Mouse (Mus musculus): ENCODE data around the gene Cep126.

Gene Cep126

DNA sequence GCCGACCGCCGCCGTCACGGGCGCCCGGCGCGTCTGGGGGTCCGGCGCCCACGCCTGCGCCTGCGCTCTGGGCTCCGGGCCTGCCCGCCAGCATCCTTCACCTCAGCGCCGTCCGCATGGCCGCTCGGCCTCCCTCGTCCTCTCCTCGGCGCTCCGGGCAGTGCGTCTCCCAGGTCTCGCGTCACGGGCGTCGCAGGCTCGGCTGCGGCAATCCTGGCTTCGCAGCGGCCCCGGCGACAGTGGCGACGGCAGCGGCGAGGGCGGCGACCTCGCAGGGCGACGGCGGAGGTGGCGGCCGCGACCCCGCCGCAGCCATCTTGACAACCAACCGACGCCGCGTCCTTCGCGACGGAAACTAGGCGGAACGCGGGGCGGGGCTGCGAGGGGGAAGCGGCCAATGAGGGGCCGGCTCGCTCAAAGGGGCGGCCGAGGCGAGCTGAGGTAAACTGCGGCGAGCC, at the start of gene Cep126:
Gene Cep126 (minus strand): TSS at position 178 of the 458 bp plus-strand sequence.
- peak; percentile 69 to 79 for DNase-seq (ENCODE audit: low spot score in 2 of 2)

DNA sequence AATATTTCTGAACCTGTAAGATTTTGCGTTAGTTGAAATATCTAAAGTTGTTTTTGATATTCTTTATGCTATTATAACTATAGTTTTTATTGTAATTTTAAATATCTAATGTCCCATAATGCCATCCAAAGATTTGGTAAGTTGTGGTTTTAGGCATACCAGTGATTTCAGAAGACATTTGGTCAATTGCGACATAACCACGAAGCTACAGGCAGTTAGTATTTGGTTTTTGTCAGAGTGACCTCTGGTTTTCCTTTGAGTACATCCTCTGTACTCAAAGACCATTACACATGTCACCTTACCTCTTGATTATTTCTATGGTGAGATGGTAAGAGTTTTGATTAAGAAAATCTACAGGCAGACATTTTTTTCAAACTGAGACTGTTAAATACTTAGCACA, 45.5 kb upstream of the Cep126 start:
- DNase-seq (ENCODE audit: low spot score in 2 of 2), result no peak

DNA sequence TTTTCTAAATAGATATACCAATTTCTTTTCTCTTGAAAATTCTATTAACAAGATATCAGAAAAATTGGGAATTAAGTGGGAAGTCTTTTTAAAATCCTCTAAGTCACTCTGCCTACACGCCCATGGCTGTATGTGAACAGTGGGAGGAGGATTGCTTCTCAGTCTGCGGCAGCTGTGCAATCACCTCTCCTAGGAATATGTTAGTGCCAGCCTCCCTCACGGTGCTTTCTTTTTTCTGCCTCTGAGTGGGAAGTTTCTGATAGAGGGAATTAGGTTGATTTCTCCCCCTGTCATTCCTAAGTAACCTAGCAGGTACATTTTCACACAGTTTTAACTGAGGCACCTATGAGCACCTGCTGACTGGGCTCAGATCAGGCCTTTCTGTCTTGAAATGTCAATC, 43.0 kb upstream of the Cep126 start:
- no peak for DNase-seq (ENCODE audit: low spot score in 2 of 2)

GRCm38 (mm10) chr9:8157011-8157410, 22.9 kb upstream of the Cep126 start:
- DNase-seq (ENCODE audit: low spot score in 2 of 2), result no peak

DNA sequence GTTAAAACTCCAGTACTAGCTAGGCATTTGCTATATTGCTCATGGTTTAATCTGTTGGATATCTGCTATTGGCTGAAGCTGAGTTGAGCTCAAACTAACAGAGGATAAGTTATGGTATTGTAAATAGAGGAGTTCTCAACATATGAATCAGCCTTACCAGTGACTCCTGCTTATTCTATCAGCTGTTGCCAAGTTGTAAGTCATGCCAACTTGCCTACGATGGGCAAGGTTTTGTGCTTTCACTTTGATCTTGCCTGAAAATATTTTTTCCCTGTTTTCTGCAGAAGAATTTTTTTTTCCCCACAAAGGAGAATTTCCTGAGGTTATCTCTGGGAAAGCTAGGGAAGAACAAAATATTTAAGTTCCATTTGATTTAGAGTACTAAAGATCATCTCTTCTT, 5.4 kb upstream of the Cep126 start:
- DNase-seq (ENCODE audit: low spot score in 2 of 2), result no peak

- DNase-seq (ENCODE audit: low spot score in 2 of 2), result no peak
Measured at GRCm38 (mm10) chr9:8133586-8134115, 443 bp downstream of the Cep126 start.

- DNase-seq (ENCODE audit: low spot score in 2 of 2), result no peak
Measured at GRCm38 (mm10) chr9:8123495-8123894, 10.6 kb downstream of the Cep126 start.

DNA sequence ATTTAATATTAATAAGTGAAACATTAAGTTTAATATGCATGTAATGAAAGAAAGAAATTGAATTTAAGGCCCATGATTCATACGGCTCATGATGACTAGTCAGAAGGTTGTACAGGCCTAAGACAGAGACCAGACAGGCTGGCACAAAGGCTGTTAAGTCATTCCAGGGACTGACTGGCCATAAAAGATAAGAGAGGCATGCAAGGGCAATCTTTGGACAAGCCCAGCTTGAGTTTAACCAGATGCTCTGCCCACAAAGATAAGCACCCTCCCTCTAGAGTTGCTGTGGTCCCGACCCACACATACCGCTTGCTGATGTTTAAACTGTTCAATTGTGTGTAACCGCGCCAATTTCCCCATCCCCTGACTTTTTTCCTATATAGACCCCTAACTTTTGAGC, 19.6 kb downstream of the Cep126 start:
- DNase-seq (ENCODE audit: low spot score in 2 of 2), result no peak

DNA sequence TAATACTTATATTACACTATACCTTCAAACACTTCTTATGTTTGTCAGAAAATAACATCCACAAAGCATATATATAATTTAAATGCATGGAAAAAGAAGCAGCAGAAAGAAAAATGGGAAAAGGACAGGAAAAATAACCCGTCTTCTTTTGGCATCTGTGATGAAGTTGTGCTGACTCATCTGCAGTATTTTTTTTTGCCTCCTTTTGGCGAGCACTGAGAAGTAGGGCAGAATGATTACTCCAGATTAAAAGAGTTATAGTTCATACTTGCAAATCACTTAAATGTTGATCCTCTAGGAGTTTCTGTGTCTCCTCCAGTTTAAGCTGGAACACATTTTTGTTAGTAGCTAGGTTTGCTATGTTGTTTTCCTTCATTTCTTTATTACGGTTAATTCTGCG, 31.0 kb downstream of the Cep126 start:
- no peak for DNase-seq (ENCODE audit: low spot score in 2 of 2)

DNA sequence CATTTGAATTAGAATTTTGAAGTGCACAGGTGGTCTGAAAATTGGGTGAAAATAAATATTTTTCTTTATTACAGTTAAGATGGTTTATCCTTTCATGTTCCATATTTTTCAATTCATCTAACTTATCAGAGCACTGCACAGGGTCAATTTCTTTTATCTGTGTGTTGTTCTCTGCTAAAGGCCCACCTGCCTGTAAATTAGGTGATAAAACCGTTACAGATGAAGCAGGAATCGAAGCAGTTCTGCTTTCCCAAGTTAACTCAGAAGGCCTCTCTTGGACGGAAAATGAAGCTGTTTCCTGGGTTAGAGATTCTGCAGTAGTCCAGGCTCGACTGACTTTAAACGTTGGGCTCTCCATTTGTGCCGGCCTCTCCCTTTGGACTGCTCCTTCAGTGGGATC, 33.1 kb downstream of the Cep126 start:
- DNase-seq (ENCODE audit: low spot score in 2 of 2), result no peak

- no peak for DNase-seq (ENCODE audit: low spot score in 2 of 2)
Measured at GRCm38 (mm10) chr9:8078882-8079281, 55.2 kb downstream of the Cep126 start.

DNA sequence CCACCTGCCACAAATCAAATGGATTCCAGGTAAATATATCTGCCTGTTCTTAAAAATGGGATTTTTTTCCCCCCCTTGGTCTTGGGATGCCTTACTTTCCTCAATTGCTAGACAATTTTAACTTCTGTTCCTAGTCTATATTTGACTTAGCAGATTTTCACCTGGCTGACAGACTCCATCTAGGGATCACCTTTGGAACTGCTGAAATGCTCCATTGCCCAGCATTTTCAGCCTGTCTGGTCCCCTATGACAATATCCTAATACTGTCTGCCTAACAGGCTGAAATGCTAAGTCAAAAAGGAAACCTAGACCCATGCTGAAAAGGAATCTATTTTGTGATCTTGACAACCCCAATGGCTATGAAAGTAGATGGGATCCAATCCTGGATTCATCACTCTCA, 59.7 kb downstream of the Cep126 start:
- no peak for DNase-seq (ENCODE audit: low spot score in 2 of 2)

DNA sequence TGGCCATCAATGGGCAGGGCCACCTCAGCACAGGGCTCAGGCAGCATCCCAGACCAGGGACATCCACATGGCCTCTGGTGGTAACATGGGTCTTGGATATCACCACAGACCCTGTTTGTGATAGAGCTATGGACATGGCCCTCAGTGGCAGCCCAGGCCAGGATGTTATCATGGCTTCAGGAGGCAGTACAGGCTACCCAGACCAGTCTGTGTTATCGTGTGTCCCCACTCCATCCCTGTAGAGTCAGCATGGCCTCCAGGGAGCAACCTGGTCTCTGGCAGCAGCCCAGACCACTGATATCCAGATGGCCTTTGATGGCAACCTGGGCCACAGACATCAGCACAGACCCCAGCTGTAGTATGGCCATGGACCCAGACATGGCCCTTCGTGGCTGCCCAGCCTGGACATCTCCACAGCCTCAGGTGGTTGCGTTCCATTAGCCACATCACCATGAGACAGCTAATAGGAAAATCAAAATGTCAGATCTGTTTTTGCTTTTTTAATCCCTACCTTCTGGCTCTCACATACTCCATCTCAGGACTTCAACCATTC, 60.8 kb downstream of the Cep126 start:
- no peak for DNase-seq (ENCODE audit: low spot score in 2 of 2)

DNA sequence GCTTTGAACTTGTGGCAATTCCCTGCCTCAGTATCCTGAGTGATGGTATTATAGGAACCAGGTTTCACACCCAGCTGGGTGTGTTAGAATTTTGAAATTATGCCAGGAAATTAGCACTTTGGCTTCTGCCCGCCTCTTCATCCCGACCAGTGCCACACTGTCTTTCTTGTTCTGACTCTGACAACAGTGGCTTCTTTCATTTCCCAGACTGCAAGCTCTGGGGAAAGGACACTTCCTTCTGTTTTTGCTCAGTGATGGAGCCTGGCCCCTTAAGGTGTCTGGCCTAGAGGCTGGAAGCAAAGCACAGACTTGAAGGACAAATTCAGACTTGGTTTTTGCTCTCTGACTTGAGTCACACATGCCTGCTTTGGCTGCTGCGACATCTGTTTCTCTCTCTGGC, 74.5 kb downstream of the Cep126 start:
- DNase-seq (ENCODE audit: low spot score in 2 of 2), result no peak

- peak in 1 of 2 experiments; percentile 24 for DNase-seq (ENCODE audit: low spot score in 2 of 2)
Measured at GRCm38 (mm10) chr9:8054831-8055230, 79.3 kb downstream of the Cep126 start.

GRCm38 (mm10) chr9:8043044-8043387, 91.1 kb downstream of the Cep126 start:
- no peak for DNase-seq (ENCODE audit: low spot score in 2 of 2)

DNA sequence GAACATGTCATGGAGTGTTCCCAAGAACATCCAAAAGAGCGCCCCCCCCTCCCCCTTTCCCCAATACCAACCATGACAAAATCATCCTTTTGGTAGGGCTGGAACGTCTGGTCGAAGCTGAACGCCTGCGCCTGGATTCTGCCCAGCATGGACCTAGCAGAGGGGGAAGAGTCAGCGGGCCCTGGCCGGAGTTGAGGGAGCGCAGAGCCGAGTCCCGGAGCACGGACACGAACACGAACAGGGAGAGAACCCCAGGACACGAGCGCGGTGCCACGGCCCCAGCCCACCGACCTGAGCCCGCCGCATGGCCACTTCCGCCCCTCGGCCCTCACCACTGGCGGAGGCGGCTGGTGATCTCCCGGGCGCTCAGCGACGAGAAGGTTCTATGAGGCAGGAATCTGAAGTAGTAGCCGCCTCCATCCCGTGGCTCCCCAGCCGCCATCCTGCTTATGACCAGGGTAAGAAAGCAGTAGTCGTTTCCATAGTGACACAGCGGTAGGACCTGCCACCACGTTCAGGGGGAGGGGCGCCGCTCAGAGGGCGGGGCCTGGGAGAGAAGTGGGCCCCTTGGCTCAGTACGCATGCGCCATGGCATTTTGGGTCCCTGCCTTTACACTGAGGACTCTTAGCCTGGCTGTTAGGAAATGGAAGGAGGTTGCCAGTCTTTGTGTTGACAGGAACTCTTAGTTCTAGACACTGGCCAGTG, 91.6 kb downstream of the Cep126 start, which contains the start of gene Cfap300:
Gene Cfap300 (minus strand): TSS at position 486 of the 706 bp plus-strand sequence.
- peak; percentile 92 to 93 for DNase-seq (ENCODE audit: low spot score in 2 of 2)

- no peak for DNase-seq (ENCODE audit: low spot score in 2 of 2)
Measured at GRCm38 (mm10) chr9:8035546-8035945, 98.5 kb downstream of the Cep126 start.

DNA sequence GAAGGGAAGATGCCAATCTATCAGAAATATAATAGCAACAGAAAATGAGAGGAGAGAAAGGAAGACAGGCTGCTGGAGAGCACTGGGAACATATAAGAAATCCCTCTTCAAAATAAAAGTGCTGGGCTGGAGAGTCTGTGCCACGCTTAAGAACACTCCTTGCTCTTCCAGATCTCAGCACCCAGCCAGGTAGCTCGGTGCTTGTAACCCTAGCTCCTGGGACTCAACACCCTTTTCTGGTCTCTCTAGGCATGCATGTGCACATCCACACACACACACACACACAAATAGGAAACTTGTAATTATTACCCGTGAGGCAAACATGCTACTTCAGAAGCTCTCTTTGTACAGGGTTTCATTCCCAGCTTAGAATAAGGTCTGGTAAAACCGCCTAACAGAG, 99.0 kb downstream of the Cep126 start:
- no peak for DNase-seq (ENCODE audit: low spot score in 2 of 2)

DNA sequence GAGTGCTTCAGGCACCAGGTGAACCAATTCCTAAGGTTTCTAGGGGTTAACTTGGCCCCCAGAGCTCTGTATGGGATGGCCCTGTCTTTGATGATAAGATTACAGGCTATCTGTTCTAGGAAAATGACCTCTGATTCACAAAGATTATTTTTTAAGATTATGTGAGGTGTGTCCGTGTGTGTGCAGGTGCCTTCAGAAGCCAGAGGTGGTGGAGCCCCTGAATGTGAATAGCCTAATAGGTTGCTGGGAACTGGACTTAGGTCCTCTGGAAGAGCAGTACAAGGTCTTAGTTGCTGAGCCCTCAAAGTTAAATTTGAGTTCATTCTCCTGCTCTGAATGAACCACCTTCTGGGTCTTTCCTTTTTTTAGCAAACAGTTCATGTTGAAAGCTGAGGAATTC, 100.0 kb downstream of the Cep126 start:
- no peak for DNase-seq (ENCODE audit: low spot score in 2 of 2)

DNA sequence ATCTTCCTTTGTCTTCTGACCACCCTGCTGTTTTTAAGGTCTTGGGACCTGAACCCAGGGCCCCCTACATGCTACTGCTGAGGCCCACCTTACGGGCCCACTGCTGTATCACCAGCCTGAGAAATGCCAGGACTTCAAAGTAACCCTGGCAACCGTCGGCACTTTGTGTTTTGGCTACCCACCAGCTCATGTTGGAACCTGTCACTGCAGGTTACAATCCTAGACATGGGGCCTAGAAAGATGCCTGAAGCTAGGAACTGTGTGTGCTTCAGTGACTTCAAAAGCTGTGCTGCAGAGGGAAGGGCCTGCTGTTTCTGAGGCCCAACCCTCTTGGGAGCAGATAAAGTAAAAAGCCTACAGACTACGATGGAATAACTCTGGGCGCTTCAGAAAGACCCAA, 101.2 kb downstream of the Cep126 start:
- no peak for DNase-seq (ENCODE audit: low spot score in 2 of 2)
